Mouse (Mus musculus) kidney, adult 2 months (tissue): ENCODE data around the gene Traf3ip1.

Experiments
- CTCF ChIP-seq: fragments of 200-500 bp; conservative IDR thresholded peaks from 2 replicates; pipeline ENCODE4 v1.5.1; 2011; ENCODE audit warnings: low read depth, mild to moderate bottlenecking, control low read depth, low read length, moderate library complexity, mixed read lengths; ENCODE audit not compliant: insufficient read depth, insufficient read length
- POLR2A ChIP-seq: fragments of 200-500 bp; IDR thresholded peaks from one replicate; pipeline ENCODE4 v1.6.1; 2011; ENCODE audit warnings: low read depth, low read length, control low read depth

- TF ChIP-seq CTCF: no peak
- no peak for TF ChIP-seq POLR2A
Measured at GRCm38 (mm10) chr1:91485422-91485821, 9.0 kb upstream of the Traf3ip1 start.
